Mouse (Mus musculus): ENCODE data around the gene Snx1. TPM values are rescaled to one million over a fixed set of nuclear protein-coding genes. Genes with fewer than 3 reads are reported as not detected.

Gene Snx1
- polyA plus RNA-seq, 1 experiment from 2014 or later = 140 TPM

- no peaks in the 10 kb centered on the region for H3K27me3 ChIP-seq (ENCODE audit: control insufficient read depth, insufficient read depth, low read length)
- H3K36me3 ChIP-seq (ENCODE audit: control insufficient read depth, insufficient read depth, low read length) = no peaks in the 10 kb centered on the region
- no peak overlapping the region for H3K4me2 ChIP-seq (ENCODE audit: low read depth, low read length, severe bottlenecking)
- no peaks in the 10 kb centered on the region for H3K9me3 ChIP-seq (ENCODE audit: control insufficient read depth, low read length)
- H3K9ac ChIP-seq (ENCODE audit: low read length) = no peak overlapping the region
- no peak overlapping the region for H3K27ac ChIP-seq (ENCODE audit: low read depth, low read length)
- DNase-seq (ENCODE audit: low spot score) (no peak), ATAC-seq (replicated peaks; ENCODE audit: low FRiP score) (no peak)
- 10% methylated on average over 14 of the region's 14 CpGs for WGBS
- H3K4me3 ChIP-seq (ENCODE audit: low read depth, low read length) = no peak overlapping the region
- H3K4me1 ChIP-seq (replicated peaks; ENCODE audit: control insufficient read depth, insufficient read depth, low read length) = peaks cover 4% of the 10 kb centered on the region; the same call in 1 of the 2 replicates
These were observed 47.9 kb downstream of the Snx1 start for GRCm38 (mm10) chr9:66078493-66078892.

DNA sequence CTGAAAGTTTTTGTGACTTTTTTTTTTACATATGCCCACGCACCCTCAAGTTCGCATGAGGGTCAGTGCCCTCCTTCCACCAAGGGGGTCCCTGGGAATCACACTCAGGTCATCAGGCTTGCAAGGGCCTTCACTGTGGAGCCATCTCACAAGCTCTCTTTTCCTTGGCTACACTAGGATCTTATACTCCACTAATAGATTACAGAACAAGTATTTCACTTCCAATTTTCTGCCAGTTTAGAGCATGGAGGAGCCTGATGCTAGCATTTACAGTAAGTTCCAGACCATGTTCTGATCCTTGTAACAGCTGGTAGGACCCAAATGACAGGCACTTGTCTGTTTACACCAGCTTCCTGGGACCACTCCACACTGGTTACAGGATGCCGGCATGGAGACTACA lies 48.3 kb downstream of the Snx1 start:
- Histone ChIP-seq H3K27me3 (ENCODE audit: control insufficient read depth, insufficient read depth, low read length) (no peaks in the 10 kb centered on the region), H3K4me1 (replicated peaks; ENCODE audit: control insufficient read depth, insufficient read depth, low read length) (peaks cover 4% of the 10 kb centered on the region; the same call in 1 of the 2 replicates), H3K9ac (ENCODE audit: low read length) (no peak overlapping the region), H3K36me3 (ENCODE audit: control insufficient read depth, insufficient read depth, low read length) (no peaks in the 10 kb centered on the region), H3K9me3 (ENCODE audit: control insufficient read depth, low read length) (no peaks in the 10 kb centered on the region), H3K4me3 (ENCODE audit: low read depth, low read length) (no peak overlapping the region), H3K4me2 (ENCODE audit: low read depth, low read length, severe bottlenecking) (no peak overlapping the region), H3K27ac (ENCODE audit: low read depth, low read length) (no peak overlapping the region)
- DNase-seq (ENCODE audit: low spot score) = no peak
- no peak for ATAC-seq (replicated peaks; ENCODE audit: low FRiP score)
- WGBS = 81% methylated on average over 3 of the region's 3 CpGs

- peaks cover 22% of the 10 kb centered on the region for H3K27me3 ChIP-seq (ENCODE audit: control insufficient read depth, insufficient read depth, low read length)
- ATAC-seq (replicated peaks; ENCODE audit: low FRiP score) (no peak), DNase-seq (ENCODE audit: low spot score) (no peak)
- H3K4me2 ChIP-seq (ENCODE audit: low read depth, low read length, severe bottlenecking) = no peak overlapping the region
- H3K4me3 ChIP-seq (ENCODE audit: low read depth, low read length) = no peak overlapping the region
- H3K27ac ChIP-seq (ENCODE audit: low read depth, low read length) = no peak overlapping the region
- H3K4me1 ChIP-seq (replicated peaks; ENCODE audit: control insufficient read depth, insufficient read depth, low read length) = peaks cover 5% of the 10 kb centered on the region; the same call in 1 of the 2 replicates
- no peak overlapping the region for H3K9ac ChIP-seq (ENCODE audit: low read length)
- H3K36me3 ChIP-seq (ENCODE audit: control insufficient read depth, insufficient read depth, low read length) = no peaks in the 10 kb centered on the region
- WGBS = 85% methylated on average over 7 of the region's 7 CpGs
- H3K9me3 ChIP-seq (ENCODE audit: control insufficient read depth, low read length) = no peaks in the 10 kb centered on the region
These were observed 53.6 kb downstream of the Snx1 start for GRCm38 (mm10) chr9:66072754-66073153.

- Histone ChIP-seq H3K27ac (ENCODE audit: low read depth, low read length) (no peak overlapping the region), H3K4me2 (ENCODE audit: low read depth, low read length, severe bottlenecking) (no peak overlapping the region), H3K9ac (ENCODE audit: low read length) (no peak overlapping the region), H3K4me1 (replicated peaks; ENCODE audit: control insufficient read depth, insufficient read depth, low read length) (peaks cover 5% of the 10 kb centered on the region; the same call in 1 of the 2 replicates), H3K4me3 (ENCODE audit: low read depth, low read length) (no peak overlapping the region), H3K36me3 (ENCODE audit: control insufficient read depth, insufficient read depth, low read length) (peaks cover 9% of the 10 kb centered on the region; the same call in 1 of the 2 replicates), H3K9me3 (ENCODE audit: control insufficient read depth, low read length) (no peaks in the 10 kb centered on the region), H3K27me3 (ENCODE audit: control insufficient read depth, insufficient read depth, low read length) (peaks cover 30% of the 10 kb centered on the region)
- DNase-seq (ENCODE audit: low spot score) (no peak), ATAC-seq (replicated peaks; ENCODE audit: low FRiP score) (no peak)
- 89% methylated on average over 5 of the region's 5 CpGs for WGBS
These were observed 56.2 kb downstream of the Snx1 start for GRCm38 (mm10) chr9:66070151-66070550.

- H3K27me3 ChIP-seq (ENCODE audit: control insufficient read depth, insufficient read depth, low read length) = peaks cover 30% of the 10 kb centered on the region
- no peak within 1 kb of the TSS for H3K27ac ChIP-seq (ENCODE audit: low read depth, low read length)
- peak; percentile 78 for ATAC-seq (replicated peaks; ENCODE audit: low FRiP score)
These were observed 56.8 kb downstream of the Snx1 start, which contains the start of gene Snx22 for GRCm38 (mm10) chr9:66069583-66069982. Gene Snx22 (minus strand): TSS chr9:66069719.

GRCm38 (mm10) chr9:66068971-66069391 lies 57.4 kb downstream of the Snx1 start:
- H3K27me3 ChIP-seq (ENCODE audit: control insufficient read depth, insufficient read depth, low read length) = peaks cover 30% of the 10 kb centered on the region
- peak; percentile 65 for DNase-seq (ENCODE audit: low spot score)

More at GRCm38 (mm10) chr9:66069583-66069982, 56.8 kb downstream of the Snx1 start, which contains the start of gene Snx22:
- Histone ChIP-seq H3K9ac (ENCODE audit: low read length) (peak within 1 kb of the TSS; percentile 59), H3K4me1 (replicated peaks; ENCODE audit: control insufficient read depth, insufficient read depth, low read length) (peaks cover 5% of the 10 kb centered on the region; the same call in 1 of the 2 replicates), H3K4me2 (ENCODE audit: low read depth, low read length, severe bottlenecking) (peak within 1 kb of the TSS; percentile 95), H3K9me3 (ENCODE audit: control insufficient read depth, low read length) (no peaks in the 10 kb centered on the region), H3K36me3 (ENCODE audit: control insufficient read depth, insufficient read depth, low read length) (peaks cover 10% of the 10 kb centered on the region; the same call in 1 of the 2 replicates), H3K4me3 (ENCODE audit: low read depth, low read length) (peak within 1 kb of the TSS; percentile 45)
- under 1% methylated on average over 22 of the region's 22 CpGs for WGBS
- peak; percentile 90 for DNase-seq (ENCODE audit: low spot score)

GRCm38 (mm10) chr9:66068056-66068455 lies 58.3 kb downstream of the Snx1 start:
- Histone ChIP-seq H3K27me3 (ENCODE audit: control insufficient read depth, insufficient read depth, low read length) (peaks cover 30% of the 10 kb centered on the region), H3K4me3 (ENCODE audit: low read depth, low read length) (no peak overlapping the region), H3K4me1 (replicated peaks; ENCODE audit: control insufficient read depth, insufficient read depth, low read length) (peaks cover 5% of the 10 kb centered on the region; the same call in 1 of the 2 replicates), H3K9me3 (ENCODE audit: control insufficient read depth, low read length) (no peaks in the 10 kb centered on the region), H3K36me3 (ENCODE audit: control insufficient read depth, insufficient read depth, low read length) (peaks cover 20% of the 10 kb centered on the region; the same call in 1 of the 2 replicates), H3K4me2 (ENCODE audit: low read depth, low read length, severe bottlenecking) (no peak overlapping the region), H3K9ac (ENCODE audit: low read length) (no peak overlapping the region), H3K27ac (ENCODE audit: low read depth, low read length) (no peak overlapping the region)
- DNase-seq (ENCODE audit: low spot score) = no peak
- ATAC-seq (replicated peaks; ENCODE audit: low FRiP score) = no peak
- 64% methylated on average over 4 of the region's 4 CpGs for WGBS

More at GRCm38 (mm10) chr9:66068971-66069391, 57.4 kb downstream of the Snx1 start:
- Histone ChIP-seq H3K4me3 (ENCODE audit: low read depth, low read length) (peak overlapping the region; percentile 45), H3K36me3 (ENCODE audit: control insufficient read depth, insufficient read depth, low read length) (peaks cover 15% of the 10 kb centered on the region; the same call in 1 of the 2 replicates), H3K9ac (ENCODE audit: low read length) (peak overlapping the region; percentile 59), H3K27ac (ENCODE audit: low read depth, low read length) (no peak overlapping the region), H3K4me2 (ENCODE audit: low read depth, low read length, severe bottlenecking) (peak overlapping the region; percentile 95), H3K9me3 (ENCODE audit: control insufficient read depth, low read length) (no peaks in the 10 kb centered on the region), H3K4me1 (replicated peaks; ENCODE audit: control insufficient read depth, insufficient read depth, low read length) (peaks cover 5% of the 10 kb centered on the region; the same call in 1 of the 2 replicates)
- WGBS = 1% methylated on average over 30 of the region's 30 CpGs
- ATAC-seq (replicated peaks; ENCODE audit: low FRiP score) = peak; percentile 33; the same call in 1 of the 2 replicates

- WGBS = 25% methylated on average over 5 of the region's 5 CpGs
- Histone ChIP-seq H3K4me1 (replicated peaks; ENCODE audit: control insufficient read depth, insufficient read depth, low read length) (peaks cover 5% of the 10 kb centered on the region; the same call in 1 of the 2 replicates), H3K27me3 (ENCODE audit: control insufficient read depth, insufficient read depth, low read length) (peaks cover 30% of the 10 kb centered on the region), H3K9ac (ENCODE audit: low read length) (no peak overlapping the region), H3K4me3 (ENCODE audit: low read depth, low read length) (no peak overlapping the region), H3K27ac (ENCODE audit: low read depth, low read length) (no peak overlapping the region), H3K9me3 (ENCODE audit: control insufficient read depth, low read length) (no peaks in the 10 kb centered on the region), H3K4me2 (ENCODE audit: low read depth, low read length, severe bottlenecking) (no peak overlapping the region), H3K36me3 (ENCODE audit: control insufficient read depth, insufficient read depth, low read length) (peaks cover 20% of the 10 kb centered on the region; the same call in 1 of the 2 replicates)
- ATAC-seq (replicated peaks; ENCODE audit: low FRiP score) = 0 out of 2 replicates have a peak, but pooled peaks have one; percentile 7
- no peak for DNase-seq (ENCODE audit: low spot score)
These were observed 58.8 kb downstream of the Snx1 start for GRCm38 (mm10) chr9:66067542-66067941.

DNA sequence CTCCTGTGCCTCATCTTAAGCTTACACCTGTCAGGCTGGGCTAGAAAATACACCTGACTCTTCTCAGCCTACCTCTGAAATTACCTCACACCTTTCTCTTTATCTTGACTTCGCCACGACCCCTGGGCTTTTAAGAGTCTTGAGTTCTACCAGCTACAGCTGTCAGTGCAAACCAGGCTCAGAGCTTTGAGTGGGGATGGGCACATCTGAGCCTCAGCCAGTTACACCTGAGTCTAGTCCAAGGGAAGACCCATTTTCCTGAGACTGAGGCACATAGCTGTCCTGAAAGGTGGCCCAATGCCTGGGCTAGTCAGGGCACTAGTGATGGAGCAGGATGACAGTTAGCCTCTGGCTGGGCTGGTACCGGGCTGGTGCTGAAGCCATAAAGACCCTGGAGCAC lies 59.6 kb downstream of the Snx1 start:
- Histone ChIP-seq H3K36me3 (ENCODE audit: control insufficient read depth, insufficient read depth, low read length) (peaks cover 20% of the 10 kb centered on the region; the same call in 1 of the 2 replicates), H3K4me1 (replicated peaks; ENCODE audit: control insufficient read depth, insufficient read depth, low read length) (peaks cover 5% of the 10 kb centered on the region; the same call in 1 of the 2 replicates), H3K4me2 (ENCODE audit: low read depth, low read length, severe bottlenecking) (no peak overlapping the region), H3K27ac (ENCODE audit: low read depth, low read length) (no peak overlapping the region), H3K4me3 (ENCODE audit: low read depth, low read length) (no peak overlapping the region), H3K9ac (ENCODE audit: low read length) (no peak overlapping the region), H3K27me3 (ENCODE audit: control insufficient read depth, insufficient read depth, low read length) (peaks cover 30% of the 10 kb centered on the region), H3K9me3 (ENCODE audit: control insufficient read depth, low read length) (no peaks in the 10 kb centered on the region)
- DNase-seq (ENCODE audit: low spot score) (no peak), ATAC-seq (replicated peaks; ENCODE audit: low FRiP score) (no peak)
- WGBS = 86% methylated on average over 3 of the region's 3 CpGs
